Mouse (Mus musculus): ENCODE data around the gene Epn1. TPM values are rescaled to one million over a fixed set of nuclear protein-coding genes. Genes with fewer than 3 reads are reported as not detected.

The Epn1 gene
- total and polyA plus RNA-seq, 3 experiments: 79.5 to 720 (median 152) TPM

- ATAC-seq (ENCODE audit: extremely low read depth, insufficient number of reproducible peaks, low FRiP score, poor library complexity, severe bottlenecking): peak; percentile 28; the same call in 1 of the 2 replicates
- DNase-seq (ENCODE audit: low spot score): no peak
- Histone ChIP-seq H3K4me3 (ENCODE audit: low read depth, low read length) (no peak overlapping the region), H3K4me1 (ENCODE audit: insufficient read depth, low read depth, low read length) (0 out of 2 replicates have a peak, but pooled peaks cover 5% of the 10 kb centered on the region), H3K36me3 (replicated peaks) (peaks cover 3% of the 10 kb centered on the region), H3K9me3 (replicated peaks) (no peaks in the 10 kb centered on the region), H3K27me3 (ENCODE audit: insufficient read depth, low read length) (peaks cover 24% of the 10 kb centered on the region)
- no peak for TF ChIP-seq GATA1 (IDR thresholded peaks at IDR 0.05; ENCODE audit: borderline replicate concordance, low read length)
- TF ChIP-seq GATA2 (IDR thresholded peaks at IDR 0.05; ENCODE audit: borderline replicate concordance, low read depth, low read length): no peak
- no peak for TF ChIP-seq POLR2AphosphoS5 (IDR thresholded peaks at IDR 0.05; ENCODE audit: insufficient replicate concordance, low read depth, low read length)
- TF ChIP-seq TAL1 (conservative IDR thresholded peaks at IDR 0.05; ENCODE audit: low read depth, low read length): no peak
- TF ChIP-seq CTCF (IDR thresholded peaks at IDR 0.05; ENCODE audit: low read depth, low read length): no peak
Measured at GRCm38 (mm10) chr7:5047313-5047712, 32.7 kb upstream of the Epn1 start.

DNA sequence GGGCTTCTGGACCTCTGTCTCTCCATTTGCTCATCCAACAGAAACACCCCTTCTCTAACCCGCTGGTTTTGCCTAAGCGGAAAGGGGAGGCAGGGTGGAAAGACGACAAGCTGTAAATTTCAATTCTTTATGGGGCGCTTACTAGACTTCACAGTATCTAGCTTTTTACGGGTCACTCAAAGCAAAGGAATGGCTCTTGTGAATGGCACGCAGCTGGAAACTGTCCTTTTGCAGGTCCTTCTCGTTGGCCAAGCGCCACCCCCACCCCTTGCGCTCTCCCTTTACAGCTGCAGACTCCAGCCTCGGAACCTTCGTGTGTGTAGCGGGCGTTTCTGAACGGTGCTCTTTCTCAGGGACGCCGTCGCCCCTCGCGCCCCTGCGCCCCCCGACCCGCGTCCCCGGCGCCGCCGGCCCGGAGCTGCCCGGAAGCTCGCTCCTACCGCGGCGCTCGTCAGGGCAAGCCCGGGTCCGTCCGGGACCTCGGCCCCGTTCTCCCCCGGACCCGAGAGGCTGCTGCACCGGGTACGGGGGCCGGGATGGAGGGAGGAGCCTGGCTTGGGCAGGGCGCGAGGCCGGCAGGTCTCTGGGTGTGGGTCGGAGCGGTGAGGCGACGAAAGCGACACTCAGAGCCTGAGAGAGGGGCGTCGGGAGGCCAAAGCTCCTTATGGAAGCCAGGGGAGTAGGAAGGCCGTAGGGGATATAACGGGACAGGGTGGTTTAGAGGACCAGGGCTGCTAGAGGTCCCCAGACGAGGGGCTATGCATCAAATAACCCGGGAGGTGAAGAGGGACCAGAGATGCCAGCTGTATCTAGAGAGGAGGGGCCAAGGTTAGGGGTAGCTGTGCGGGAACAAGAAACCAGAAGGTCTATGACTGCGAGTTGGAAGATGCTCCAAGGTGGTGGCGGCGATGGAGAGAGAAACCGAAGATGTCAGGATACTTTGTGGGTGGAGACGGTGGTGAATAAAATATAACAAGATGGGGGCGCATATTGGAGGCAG is 28.5 kb upstream of the Epn1 start, which contains the start of gene Zfp580:
Gene Zfp580 (plus strand): TSS at position 346 of the 1,000 bp plus-strand sequence.
- Histone ChIP-seq H3K36me3 (replicated peaks) (no peaks in the 10 kb centered on the region), H3K4me3 (ENCODE audit: low read depth, low read length) (no peak within 1 kb of the TSS), H3K4me1 (ENCODE audit: insufficient read depth, low read depth, low read length) (0 out of 2 replicates have a peak, but pooled peaks cover 2% of the 10 kb centered on the region), H3K27me3 (ENCODE audit: insufficient read depth, low read length) (peaks cover 63% of the 10 kb centered on the region), H3K9me3 (replicated peaks) (peaks cover 4% of the 10 kb centered on the region; the same call in 1 of the 2 replicates)
- TF ChIP-seq CTCF (IDR thresholded peaks at IDR 0.05; ENCODE audit: low read depth, low read length) (no peak), TAL1 (conservative IDR thresholded peaks at IDR 0.05; ENCODE audit: low read depth, low read length) (no peak), POLR2AphosphoS5 (IDR thresholded peaks at IDR 0.05; ENCODE audit: insufficient replicate concordance, low read depth, low read length) (no peak), GATA1 (IDR thresholded peaks at IDR 0.05; ENCODE audit: borderline replicate concordance, low read length) (no peak), GATA2 (IDR thresholded peaks at IDR 0.05; ENCODE audit: borderline replicate concordance, low read depth, low read length) (no peak)
- DNase-seq (ENCODE audit: low spot score): no peak
- no peak for ATAC-seq (ENCODE audit: extremely low read depth, insufficient number of reproducible peaks, low FRiP score, poor library complexity, severe bottlenecking)

DNA sequence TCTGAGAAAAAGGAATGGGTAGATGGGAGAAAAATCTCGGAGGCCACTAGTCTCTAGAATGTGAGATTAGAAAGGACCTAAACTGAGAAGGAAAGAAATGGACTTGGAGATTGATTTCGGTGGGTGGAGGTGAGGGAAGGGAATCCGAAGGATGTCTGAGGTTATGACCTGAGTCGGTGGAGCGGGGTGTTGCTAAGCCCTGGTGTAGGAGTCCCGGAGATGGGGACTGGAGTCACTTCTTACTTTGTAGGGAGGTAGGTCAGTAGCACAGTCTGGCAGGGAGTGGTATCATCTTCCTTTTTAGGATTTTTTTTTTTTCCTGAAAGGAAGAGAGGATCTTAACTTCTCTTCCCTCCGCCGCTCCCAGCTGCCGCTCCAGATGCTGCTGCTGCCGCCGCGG is 27.6 kb upstream of the Epn1 start:
- H3K4me3 ChIP-seq (ENCODE audit: low read depth, low read length): no peak overlapping the region
- DNase-seq (ENCODE audit: low spot score) (no peak), ATAC-seq (ENCODE audit: extremely low read depth, insufficient number of reproducible peaks, low FRiP score, poor library complexity, severe bottlenecking) (no peak)
- peaks cover 73% of the 10 kb centered on the region for H3K27me3 ChIP-seq (ENCODE audit: insufficient read depth, low read length)
- H3K9me3 ChIP-seq (replicated peaks): peaks cover 4% of the 10 kb centered on the region; the same call in 1 of the 2 replicates
- peaks cover 6% of the 10 kb centered on the region; the same call in 1 of the 2 replicates for H3K4me1 ChIP-seq (ENCODE audit: insufficient read depth, low read depth, low read length)
- TF ChIP-seq TAL1 (conservative IDR thresholded peaks at IDR 0.05; ENCODE audit: low read depth, low read length): no peak
- no peak for TF ChIP-seq GATA1 (IDR thresholded peaks at IDR 0.05; ENCODE audit: borderline replicate concordance, low read length)
- TF ChIP-seq POLR2AphosphoS5 (IDR thresholded peaks at IDR 0.05; ENCODE audit: insufficient replicate concordance, low read depth, low read length): no peak
- no peak for TF ChIP-seq GATA2 (IDR thresholded peaks at IDR 0.05; ENCODE audit: borderline replicate concordance, low read depth, low read length)
- TF ChIP-seq CTCF (IDR thresholded peaks at IDR 0.05; ENCODE audit: low read depth, low read length): no peak
- no peaks in the 10 kb centered on the region for H3K36me3 ChIP-seq (replicated peaks)

GRCm38 (mm10) chr7:5052931-5053343 is 27.1 kb upstream of the Epn1 start:
- H3K27me3 ChIP-seq (ENCODE audit: insufficient read depth, low read length): peaks cover 78% of the 10 kb centered on the region
- H3K4me3 ChIP-seq (ENCODE audit: low read depth, low read length): 0 out of 2 replicates have a peak overlapping the region, but pooled peaks have one; percentile 1
- H3K4me1 ChIP-seq (ENCODE audit: insufficient read depth, low read depth, low read length): peaks cover 6% of the 10 kb centered on the region; the same call in 1 of the 2 replicates
- peaks cover 4% of the 10 kb centered on the region; the same call in 1 of the 2 replicates for H3K9me3 ChIP-seq (replicated peaks)
- H3K36me3 ChIP-seq (replicated peaks): no peaks in the 10 kb centered on the region
- no peak for DNase-seq (ENCODE audit: low spot score)
- no peak for TF ChIP-seq TAL1 (conservative IDR thresholded peaks at IDR 0.05; ENCODE audit: low read depth, low read length)
- no peak for TF ChIP-seq CTCF (IDR thresholded peaks at IDR 0.05; ENCODE audit: low read depth, low read length)
- no peak for TF ChIP-seq GATA2 (IDR thresholded peaks at IDR 0.05; ENCODE audit: borderline replicate concordance, low read depth, low read length)
- TF ChIP-seq GATA1 (IDR thresholded peaks at IDR 0.05; ENCODE audit: borderline replicate concordance, low read length): no peak
- TF ChIP-seq POLR2AphosphoS5 (IDR thresholded peaks at IDR 0.05; ENCODE audit: insufficient replicate concordance, low read depth, low read length): no peak
- ATAC-seq (ENCODE audit: extremely low read depth, insufficient number of reproducible peaks, low FRiP score, poor library complexity, severe bottlenecking): no peak

DNA sequence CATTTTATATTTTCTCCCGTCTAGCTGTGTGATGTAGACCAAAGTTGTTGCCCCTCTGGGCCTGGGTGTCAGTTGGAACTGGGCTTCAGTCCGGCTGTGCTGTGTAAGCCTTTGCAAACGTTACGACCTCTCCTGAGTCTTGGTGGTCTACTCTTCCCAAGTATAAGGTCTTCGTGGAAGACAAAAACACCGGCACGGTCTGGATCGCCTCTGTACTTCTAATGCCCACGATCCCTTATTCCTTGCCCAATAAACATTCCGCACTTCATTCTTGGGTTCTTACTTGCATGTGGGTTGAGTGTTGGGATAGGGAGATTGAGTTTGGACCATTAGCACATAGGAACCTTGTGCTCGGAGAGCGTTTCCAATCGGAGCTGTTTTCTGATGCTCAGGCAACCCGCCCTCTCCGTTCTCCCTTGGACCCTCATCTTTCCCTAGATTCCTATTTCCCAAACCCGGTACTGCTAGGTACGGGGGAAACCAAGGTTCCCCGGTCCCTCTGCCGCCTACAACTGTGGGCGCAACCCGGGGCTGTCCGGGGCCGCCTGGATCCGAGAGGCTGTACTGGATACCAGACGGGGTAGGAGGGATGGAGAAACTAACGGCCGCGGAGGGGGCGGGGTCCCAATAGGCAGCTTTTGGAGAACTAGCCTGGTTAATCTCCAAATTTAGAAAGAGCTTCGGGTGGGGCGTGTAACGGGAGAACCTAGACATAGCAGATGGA is 26.4 kb upstream of the Epn1 start:
- ATAC-seq (ENCODE audit: extremely low read depth, insufficient number of reproducible peaks, low FRiP score, poor library complexity, severe bottlenecking) (no peak), DNase-seq (ENCODE audit: low spot score) (no peak)
- Histone ChIP-seq H3K4me1 (ENCODE audit: insufficient read depth, low read depth, low read length) (peaks cover 6% of the 10 kb centered on the region; the same call in 1 of the 2 replicates), H3K27me3 (ENCODE audit: insufficient read depth, low read length) (peaks cover 77% of the 10 kb centered on the region), H3K4me3 (ENCODE audit: low read depth, low read length) (no peak overlapping the region), H3K36me3 (replicated peaks) (no peaks in the 10 kb centered on the region), H3K9me3 (replicated peaks) (peaks cover 4% of the 10 kb centered on the region; the same call in 1 of the 2 replicates)
- no peak for TF ChIP-seq CTCF (IDR thresholded peaks at IDR 0.05; ENCODE audit: low read depth, low read length)
- TF ChIP-seq GATA1 (IDR thresholded peaks at IDR 0.05; ENCODE audit: borderline replicate concordance, low read length): no peak
- no peak for TF ChIP-seq TAL1 (conservative IDR thresholded peaks at IDR 0.05; ENCODE audit: low read depth, low read length)
- TF ChIP-seq POLR2AphosphoS5 (IDR thresholded peaks at IDR 0.05; ENCODE audit: insufficient replicate concordance, low read depth, low read length): no peak
- no peak for TF ChIP-seq GATA2 (IDR thresholded peaks at IDR 0.05; ENCODE audit: borderline replicate concordance, low read depth, low read length)

Data from G1E (cell line).